Mouse (Mus musculus): ENCODE data around the gene Il12rb1.

Il12rb1 gene

GRCm38 (mm10) chr8:70808239-70808638, at the start of gene Il12rb1:
Il12rb1 (plus strand) TSS chr8:70808449.
- no peak for DNase-seq (ENCODE audit: extremely low read depth, low read depth, low spot score)

GRCm38 (mm10) chr8:70758616-70759561, 49.4 kb upstream of the Il12rb1 start:
- no peak for DNase-seq (ENCODE audit: extremely low read depth, low read depth, low spot score)

- DNase-seq (ENCODE audit: extremely low read depth, low read depth, low spot score) = no peak
Observed at GRCm38 (mm10) chr8:70760350-70760749, 47.9 kb upstream of the Il12rb1 start.

- peak; percentile 86 for DNase-seq (ENCODE audit: extremely low read depth, low read depth, low spot score)
Observed at GRCm38 (mm10) chr8:70760775-70761406, 47.4 kb upstream of the Il12rb1 start, which contains the start of gene Mpv17l2. Mpv17l2 (minus strand) TSS chr8:70760946.

GRCm38 (mm10) chr8:70762118-70762517, 46.1 kb upstream of the Il12rb1 start:
- no peak for DNase-seq (ENCODE audit: extremely low read depth, low read depth, low spot score)

GRCm38 (mm10) chr8:70763354-70763753, 44.9 kb upstream of the Il12rb1 start:
- no peak for DNase-seq (ENCODE audit: extremely low read depth, low read depth, low spot score)

GRCm38 (mm10) chr8:70764026-70764425, 44.2 kb upstream of the Il12rb1 start:
- no peak for DNase-seq (ENCODE audit: extremely low read depth, low read depth, low spot score)

- DNase-seq (ENCODE audit: extremely low read depth, low read depth, low spot score) = no peak
Observed at GRCm38 (mm10) chr8:70764676-70765075, 43.6 kb upstream of the Il12rb1 start.

- DNase-seq (ENCODE audit: extremely low read depth, low read depth, low spot score) = no peak
Observed at GRCm38 (mm10) chr8:70765329-70765728, 42.9 kb upstream of the Il12rb1 start.

- no peak for DNase-seq (ENCODE audit: extremely low read depth, low read depth, low spot score)
Observed at GRCm38 (mm10) chr8:70765838-70766570, 42.2 kb upstream of the Il12rb1 start.

GRCm38 (mm10) chr8:70766571-70767440, 41.4 kb upstream of the Il12rb1 start:
- no peak for DNase-seq (ENCODE audit: extremely low read depth, low read depth, low spot score)

GRCm38 (mm10) chr8:70767503-70767902, 40.7 kb upstream of the Il12rb1 start:
- DNase-seq (ENCODE audit: extremely low read depth, low read depth, low spot score) = no peak

GRCm38 (mm10) chr8:70768231-70768776, 39.9 kb upstream of the Il12rb1 start:
- no peak for DNase-seq (ENCODE audit: extremely low read depth, low read depth, low spot score)

GRCm38 (mm10) chr8:70768956-70769355, 39.3 kb upstream of the Il12rb1 start:
- DNase-seq (ENCODE audit: extremely low read depth, low read depth, low spot score) = no peak

GRCm38 (mm10) chr8:70769359-70769758, 38.9 kb upstream of the Il12rb1 start:
- DNase-seq (ENCODE audit: extremely low read depth, low read depth, low spot score) = no peak

- no peak for DNase-seq (ENCODE audit: extremely low read depth, low read depth, low spot score)
Observed at GRCm38 (mm10) chr8:70769858-70770257, 38.4 kb upstream of the Il12rb1 start.

GRCm38 (mm10) chr8:70770748-70771147, 37.5 kb upstream of the Il12rb1 start:
- no peak for DNase-seq (ENCODE audit: extremely low read depth, low read depth, low spot score)

GRCm38 (mm10) chr8:70771217-70771616, 37.0 kb upstream of the Il12rb1 start:
- DNase-seq (ENCODE audit: extremely low read depth, low read depth, low spot score) = no peak

GRCm38 (mm10) chr8:70772075-70772474, 36.2 kb upstream of the Il12rb1 start:
- no peak for DNase-seq (ENCODE audit: extremely low read depth, low read depth, low spot score)

GRCm38 (mm10) chr8:70772890-70773289, 35.4 kb upstream of the Il12rb1 start:
- no peak for DNase-seq (ENCODE audit: extremely low read depth, low read depth, low spot score)
